Mouse (Mus musculus): ENCODE data around the gene Grik4. TPM values are rescaled to one million over a fixed set of nuclear protein-coding genes. Genes with fewer than 3 reads are reported as not detected.

Grik4 gene
- total RNA-seq, 2 experiments from 2014 or later = 19.2 to 19.8 TPM

DNA sequence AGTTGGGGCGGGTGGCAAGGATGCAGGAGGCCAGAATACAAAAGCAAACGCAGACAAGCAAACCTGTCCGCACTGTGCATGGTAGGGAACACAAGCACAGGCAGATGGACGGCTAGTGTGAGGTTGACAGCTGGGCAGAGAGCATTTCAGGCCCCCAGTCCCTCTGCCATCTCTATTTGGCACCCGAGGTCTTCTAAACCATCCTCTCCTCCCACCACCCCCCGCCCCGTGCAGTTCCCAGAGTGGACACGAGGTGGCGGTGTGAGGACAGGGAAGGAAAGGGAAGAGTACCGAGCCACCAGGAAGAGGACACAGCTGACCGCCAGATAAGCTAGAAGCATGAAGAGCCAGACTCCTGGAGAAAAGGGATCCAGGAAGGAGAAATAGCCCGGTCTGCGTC is 394.2 kb downstream of the Grik4 start:
- DNase-seq (ENCODE audit: low spot score in 2 of 2) = peak; percentile 79 to 81
- intact Hi-C loops (cut with DNase I) = loop anchor here (1.0 kb wide), 1 partner anchor 394 kb away; the partner anchor contains the start of gene Grik4

DNA sequence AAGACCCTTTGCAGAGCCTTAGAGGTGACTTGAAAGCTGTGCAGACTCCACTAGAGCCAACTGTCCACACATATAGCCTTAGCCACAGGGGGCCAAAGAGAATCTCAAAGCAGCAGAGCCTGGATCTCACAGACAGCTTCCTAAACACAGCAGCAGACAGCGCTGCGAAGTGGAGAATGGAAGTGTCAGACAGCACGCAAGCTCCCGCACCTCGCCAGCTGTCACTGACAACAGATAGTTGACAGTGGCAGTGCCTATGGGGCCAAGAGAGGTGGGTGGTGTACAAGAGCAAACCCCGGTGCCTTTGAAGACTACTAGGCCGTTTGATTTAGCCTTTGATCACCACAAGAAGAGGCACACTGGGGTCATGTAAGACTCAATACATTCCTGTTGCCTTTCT is 395.3 kb downstream of the Grik4 start:
- no peak for DNase-seq (ENCODE audit: low spot score in 2 of 2)
- intact Hi-C loops (cut with DNase I) = loop anchor here (5.0 kb wide), 2 partner anchors 157 to 222 kb away; no protein-coding TSS in a partner anchor

DNA sequence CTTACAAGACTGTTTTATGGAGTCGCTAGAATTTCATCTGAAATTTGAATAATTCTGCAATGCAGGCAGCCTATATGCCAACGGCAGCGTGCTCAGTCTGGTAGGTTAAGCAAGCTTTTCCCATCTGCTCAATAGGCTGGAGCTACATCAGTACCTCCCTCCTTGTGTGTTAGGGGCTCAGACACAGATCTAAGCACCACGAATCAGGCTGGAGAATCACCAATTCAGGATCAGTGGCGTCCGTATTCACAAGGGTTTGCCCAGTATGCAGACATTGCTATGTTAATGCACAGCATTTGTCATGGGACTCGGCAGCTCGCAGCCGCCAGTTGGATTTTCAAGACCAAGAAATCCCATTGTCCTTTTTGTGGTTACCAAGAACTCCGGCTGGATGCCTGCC is 399.8 kb downstream of the Grik4 start:
- intact Hi-C loops (cut with DNase I) = no loop called here
- DNase-seq (ENCODE audit: low spot score in 2 of 2) = no peak

DNA sequence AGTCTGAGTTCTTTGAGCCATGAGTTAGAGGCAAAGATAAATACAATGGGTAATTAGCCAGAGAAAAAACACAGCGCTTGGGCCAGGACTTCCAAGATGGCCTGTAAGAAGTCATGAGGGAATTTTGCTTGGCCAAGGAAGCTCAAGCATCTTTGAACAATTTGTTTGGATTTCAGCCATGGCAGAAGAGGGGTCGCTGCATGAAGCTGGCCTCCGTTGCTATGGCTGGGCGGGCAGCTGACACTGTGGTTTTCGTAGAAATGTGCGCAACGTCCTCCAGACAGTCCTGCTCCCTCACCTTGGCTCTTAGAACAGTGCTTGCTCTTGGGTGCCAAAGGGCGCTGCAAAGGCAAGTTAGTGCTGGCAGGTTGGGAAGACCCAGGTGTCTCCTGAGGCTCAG is 410.8 kb downstream of the Grik4 start:
- intact Hi-C loops (cut with DNase I) = no loop called here
- no peak for DNase-seq (ENCODE audit: low spot score in 2 of 2)

DNA sequence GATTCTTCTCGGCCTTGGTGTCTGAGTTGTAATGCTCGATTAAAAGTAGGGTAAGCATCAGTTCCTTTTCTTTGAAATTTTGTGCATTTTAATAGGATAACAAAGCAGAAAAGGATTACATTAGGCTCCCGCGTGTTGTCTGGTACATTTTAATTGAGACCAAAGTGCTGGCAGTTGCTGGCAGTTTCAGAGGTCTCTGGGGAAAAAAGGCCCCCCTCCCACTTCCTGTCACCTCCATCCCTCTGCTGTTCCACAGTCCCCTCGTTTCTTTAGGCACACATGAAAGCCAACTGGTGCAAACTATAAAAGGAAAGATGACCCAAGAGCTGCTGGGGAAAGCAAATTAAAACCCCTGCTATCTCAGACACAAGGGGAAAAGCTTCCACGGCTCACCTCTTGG is 411.3 kb downstream of the Grik4 start:
- intact Hi-C loops (cut with DNase I) = no loop called here
- DNase-seq (ENCODE audit: low spot score in 2 of 2) = no peak

DNA sequence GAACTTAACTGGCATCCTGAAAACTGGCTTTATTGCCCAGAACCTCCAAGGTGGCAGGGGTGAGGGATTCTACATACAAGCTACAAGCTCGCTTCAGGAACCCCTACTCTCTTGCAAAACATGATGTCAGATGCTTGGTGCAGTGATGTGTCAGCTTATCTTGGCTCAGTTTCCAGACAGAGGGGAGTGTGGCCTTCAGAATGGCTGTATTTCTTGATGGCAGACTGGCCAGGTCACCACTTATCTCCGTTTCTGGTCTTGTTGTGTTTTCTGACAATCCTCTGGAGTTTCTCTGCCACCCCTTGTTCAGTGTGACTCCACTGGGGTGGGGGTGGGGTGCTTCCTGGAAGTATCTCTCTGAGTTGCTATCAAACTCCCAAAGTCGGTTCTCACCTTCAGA is 412.3 kb downstream of the Grik4 start:
- intact Hi-C loops (cut with DNase I) = no loop called here
- DNase-seq (ENCODE audit: low spot score in 2 of 2) = no peak

DNA sequence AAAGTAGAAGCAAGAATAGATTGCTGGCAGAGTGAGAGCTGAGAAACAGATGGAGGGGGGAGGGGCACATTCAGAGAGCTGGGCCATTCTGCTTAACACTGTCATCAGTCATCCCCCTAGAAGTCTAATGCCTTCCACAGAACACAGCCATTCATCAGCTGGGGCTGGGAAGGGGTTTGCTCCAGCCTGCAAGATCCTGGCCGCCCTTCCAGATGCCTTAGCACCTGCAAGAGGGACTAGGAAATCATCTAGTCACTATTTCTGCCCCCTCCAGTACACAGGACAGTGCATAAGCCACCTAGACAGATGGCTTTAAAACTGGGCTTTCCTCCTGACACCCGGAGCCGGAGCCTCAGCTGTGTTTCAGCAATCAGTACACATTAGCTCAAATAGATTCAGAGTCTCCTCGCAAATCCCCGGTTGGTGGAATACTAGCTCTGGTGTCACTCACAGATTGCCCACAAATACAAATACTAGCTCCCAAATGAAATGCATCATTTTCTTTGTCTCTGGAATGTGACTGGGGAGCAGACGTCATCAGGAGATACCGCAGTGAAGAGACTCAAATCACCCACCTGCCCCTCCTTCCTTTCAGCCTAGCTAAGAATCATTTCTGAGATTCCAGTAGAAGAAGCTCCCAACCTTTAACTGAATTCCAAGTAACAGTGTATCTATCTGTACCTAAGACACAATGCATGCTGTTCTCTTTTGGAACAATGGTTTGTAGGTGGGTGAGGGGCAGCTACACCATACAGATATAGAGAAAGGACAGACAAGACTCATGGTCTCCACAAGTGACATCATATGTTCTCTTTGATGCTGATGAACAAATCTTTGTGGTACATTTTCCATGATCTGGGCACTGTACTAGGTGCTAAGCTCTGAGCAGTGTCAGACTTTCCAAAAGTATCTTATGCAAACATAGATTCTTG is 413.8 kb downstream of the Grik4 start:
- intact Hi-C loops (cut with DNase I) = no loop called here
- peak; percentile 11 to 36 for DNase-seq (ENCODE audit: low spot score in 2 of 2)

DNA sequence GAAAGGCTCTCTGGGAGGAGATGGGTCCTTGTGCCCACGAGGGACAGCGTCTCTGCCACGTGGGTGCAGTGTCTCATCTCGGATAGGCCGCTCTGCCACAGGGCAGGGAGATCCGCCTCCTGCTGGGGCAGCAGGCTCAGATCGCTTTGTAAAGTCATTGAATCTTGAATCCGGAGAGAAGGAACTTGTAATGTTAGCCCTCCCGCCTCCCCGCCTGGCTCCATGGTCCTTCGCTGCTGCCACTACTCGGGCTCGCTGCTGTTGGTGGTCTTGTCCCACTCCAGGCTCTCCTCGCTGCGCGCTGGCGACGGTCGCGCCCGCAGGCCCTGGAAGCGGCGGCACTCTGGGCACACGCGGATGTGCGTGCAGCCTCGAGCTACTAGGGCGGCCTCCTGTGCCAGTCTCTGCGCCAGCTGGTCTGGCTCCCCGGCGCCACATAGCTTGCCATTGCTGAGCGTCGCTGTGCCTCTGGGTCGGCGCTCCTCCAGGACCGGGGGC is 423.7 kb downstream of the Grik4 start:
- intact Hi-C loops (cut with DNase I) = loop anchor here (2.0 kb wide), 1 partner anchor 54 kb away; no protein-coding TSS in a partner anchor
- DNase-seq (ENCODE audit: low spot score in 2 of 2) = peak; percentile 40 to 50

DNA sequence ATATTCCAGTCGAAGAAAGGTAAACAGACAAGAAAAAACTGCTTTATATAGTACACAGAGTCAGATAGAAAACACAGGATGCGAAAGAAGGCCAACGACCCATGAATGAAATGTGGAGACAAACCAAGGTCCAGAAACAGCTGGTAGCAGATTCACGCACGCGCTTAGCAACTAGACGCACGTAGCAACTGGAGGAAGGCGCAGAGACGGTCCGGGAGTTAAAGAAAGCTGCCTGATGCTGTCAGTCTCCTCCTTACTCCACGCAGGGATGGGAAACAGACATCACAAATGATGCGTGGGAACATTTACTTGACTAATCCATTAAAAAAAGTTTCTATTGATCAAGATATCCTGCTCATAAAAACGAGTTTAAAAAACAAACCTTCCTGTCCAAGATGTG is 426.1 kb downstream of the Grik4 start:
- no peak for DNase-seq (ENCODE audit: low spot score in 2 of 2)
- intact Hi-C loops (cut with DNase I) = loop anchor here (10.0 kb wide), 1 partner anchor 513 kb away; no protein-coding TSS in a partner anchor

DNA sequence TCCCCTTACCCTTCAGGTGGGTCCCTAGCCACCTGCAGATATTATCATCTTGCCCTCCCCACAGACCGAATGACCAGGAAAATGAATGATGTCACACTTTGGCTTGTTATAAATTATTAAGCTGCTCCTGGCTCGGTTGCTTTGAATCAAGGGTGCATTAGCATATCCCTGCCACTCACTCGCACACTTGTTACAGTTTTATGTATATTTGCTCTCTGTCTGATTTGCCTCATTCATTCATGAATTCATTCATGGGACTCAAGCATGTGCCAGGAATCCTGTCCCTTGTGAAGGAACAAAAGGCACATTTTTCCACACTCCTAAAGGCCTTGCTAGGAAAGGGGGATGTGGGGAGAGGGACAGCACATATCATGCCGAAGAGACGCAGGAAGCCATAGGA is 431.1 kb downstream of the Grik4 start:
- intact Hi-C loops (cut with DNase I) = loop anchor here (10.0 kb wide), 1 partner anchor 508 kb away; no protein-coding TSS in a partner anchor

DNA sequence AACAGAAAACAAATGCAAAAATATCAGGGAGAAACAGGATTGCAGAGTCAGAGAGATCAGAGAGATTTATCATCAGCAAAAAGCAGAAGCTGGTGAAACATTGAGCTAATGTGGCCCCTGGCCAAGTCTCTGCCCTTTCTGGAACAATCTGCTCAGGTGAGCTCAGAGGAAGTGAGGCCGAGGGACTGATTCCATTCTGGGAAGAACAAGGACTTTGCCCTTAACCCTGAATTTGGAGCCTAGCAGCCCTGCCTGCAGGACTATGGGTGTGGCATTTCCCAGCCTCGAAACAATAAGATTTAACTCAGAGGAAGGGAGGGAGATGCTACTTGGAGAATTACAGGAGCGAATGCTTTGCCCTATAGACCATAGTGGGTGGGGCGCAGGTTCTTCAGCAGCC is 432.0 kb downstream of the Grik4 start:
- intact Hi-C loops (cut with DNase I) = loop anchor here (10.0 kb wide), 1 partner anchor 508 kb away; no protein-coding TSS in a partner anchor
- no peak for DNase-seq (ENCODE audit: low spot score in 2 of 2)

More for the DNA sequence above, 431.1 kb downstream of the Grik4 start:
- no peak for DNase-seq (ENCODE audit: low spot score in 2 of 2)

DNA sequence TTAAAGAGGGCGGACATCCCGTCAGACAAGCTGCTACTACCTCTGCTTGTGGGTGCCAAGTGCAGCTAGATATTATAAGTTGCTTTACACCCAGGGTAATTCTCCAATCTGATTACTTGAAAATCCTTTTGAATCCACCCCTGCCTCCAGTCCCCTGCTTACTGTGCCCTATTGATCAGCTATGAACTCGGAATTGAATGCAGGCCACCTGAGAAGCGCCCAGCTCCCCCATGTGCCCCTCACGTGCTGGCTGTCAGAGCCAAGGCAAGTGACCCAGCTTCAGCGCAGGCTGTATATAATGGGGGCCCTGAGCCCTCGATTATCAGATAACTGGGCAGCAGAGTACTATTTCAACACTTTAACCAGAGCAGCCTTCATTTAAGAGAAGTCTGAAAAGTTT is 436.1 kb downstream of the Grik4 start:
- intact Hi-C loops (cut with DNase I) = no loop called here
- DNase-seq (ENCODE audit: low spot score in 2 of 2) = no peak

DNA sequence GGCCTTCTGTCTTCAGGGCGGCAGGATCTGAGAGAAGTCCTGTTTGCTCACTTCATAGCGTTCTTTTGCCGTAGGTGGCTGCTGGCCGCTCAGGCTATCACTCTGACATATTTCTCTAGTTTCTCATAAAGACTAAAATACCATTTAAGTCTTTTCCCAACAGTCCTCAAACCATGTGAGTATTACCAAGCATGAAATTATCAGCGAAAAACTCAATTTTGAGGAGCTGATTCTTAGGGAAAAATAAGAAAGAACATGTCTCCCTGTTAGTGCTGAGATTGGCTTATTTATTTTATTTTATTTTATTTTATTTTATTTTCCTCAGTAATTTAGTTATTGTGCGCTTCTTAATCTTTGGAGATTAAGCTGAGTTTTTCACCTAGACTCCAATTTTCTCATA is 436.6 kb downstream of the Grik4 start, which contains the start of gene Tbcel:
Gene Tbcel (minus strand): TSS at position 101 of the 400 bp plus-strand sequence.
- no peak for DNase-seq (ENCODE audit: low spot score in 2 of 2)
- intact Hi-C loops (cut with DNase I) = no loop called here

DNA sequence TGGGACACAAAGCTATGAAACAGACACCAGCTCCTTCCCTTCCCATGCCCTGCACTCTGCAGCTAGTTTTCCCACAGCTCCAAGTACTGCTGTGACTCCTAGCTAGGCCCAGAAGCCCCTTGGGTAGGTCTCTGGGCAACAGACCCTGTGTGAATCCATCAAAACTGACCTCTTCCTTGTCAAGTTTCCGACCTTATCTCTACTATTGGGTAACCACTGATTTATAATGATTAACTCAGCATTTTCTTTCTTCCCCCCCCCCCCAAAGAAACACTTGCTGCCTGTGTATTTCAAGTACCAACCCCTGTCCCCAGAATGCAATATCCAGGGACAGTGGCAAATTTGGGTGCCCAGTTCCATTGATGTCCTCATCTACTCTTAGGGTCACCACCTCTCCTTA is 437.3 kb downstream of the Grik4 start:
- intact Hi-C loops (cut with DNase I) = no loop called here
- DNase-seq (ENCODE audit: low spot score in 2 of 2) = no peak

DNA sequence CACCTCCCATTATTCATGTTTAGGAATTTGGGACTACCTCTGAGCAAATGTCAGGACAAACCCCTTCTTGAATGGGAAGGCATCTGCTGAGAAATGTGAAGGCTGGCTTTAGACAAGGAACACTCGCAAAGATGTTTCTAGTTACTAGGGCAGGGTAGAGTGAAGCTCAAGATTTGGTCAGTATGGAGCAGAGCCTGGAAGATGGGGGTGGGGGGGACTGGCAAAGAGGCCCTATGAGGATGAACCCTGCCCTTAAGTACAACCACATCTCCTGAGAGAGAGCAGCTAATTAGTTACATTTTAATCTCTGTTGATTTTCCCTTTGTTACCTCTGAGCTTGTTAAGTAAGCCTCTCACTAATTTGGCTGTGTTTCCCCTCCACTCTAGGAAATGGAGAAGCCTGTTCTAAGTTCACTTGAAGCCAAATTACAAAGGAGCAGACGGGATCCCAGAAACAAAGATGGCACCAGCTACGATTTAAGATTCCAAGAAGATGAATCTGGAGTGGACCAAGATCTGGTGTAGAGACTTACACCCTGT is 439.3 kb downstream of the Grik4 start:
- DNase-seq (ENCODE audit: low spot score in 2 of 2) = no peak
- intact Hi-C loops (cut with DNase I) = no loop called here

DNA sequence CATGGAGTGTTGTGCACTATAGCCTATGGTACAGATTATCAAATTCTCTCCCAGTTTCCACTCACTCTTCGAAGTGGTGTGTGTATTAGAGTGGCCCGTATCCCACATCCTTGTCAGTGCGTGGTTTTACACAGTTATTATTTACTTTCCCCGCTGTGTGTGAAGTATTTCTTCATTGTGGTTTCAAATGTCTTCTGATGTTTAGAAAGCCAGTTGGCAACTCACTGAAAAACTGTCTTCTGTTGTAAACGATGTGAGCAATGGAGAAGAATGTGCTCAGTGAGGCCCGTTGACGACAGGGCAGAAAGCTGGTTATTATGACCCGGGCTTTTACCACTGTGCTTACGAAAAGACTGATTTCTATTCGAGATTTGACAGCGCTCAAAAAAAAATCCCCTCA is 439.7 kb downstream of the Grik4 start:
- intact Hi-C loops (cut with DNase I) = no loop called here
- DNase-seq (ENCODE audit: low spot score in 2 of 2) = no peak

DNA sequence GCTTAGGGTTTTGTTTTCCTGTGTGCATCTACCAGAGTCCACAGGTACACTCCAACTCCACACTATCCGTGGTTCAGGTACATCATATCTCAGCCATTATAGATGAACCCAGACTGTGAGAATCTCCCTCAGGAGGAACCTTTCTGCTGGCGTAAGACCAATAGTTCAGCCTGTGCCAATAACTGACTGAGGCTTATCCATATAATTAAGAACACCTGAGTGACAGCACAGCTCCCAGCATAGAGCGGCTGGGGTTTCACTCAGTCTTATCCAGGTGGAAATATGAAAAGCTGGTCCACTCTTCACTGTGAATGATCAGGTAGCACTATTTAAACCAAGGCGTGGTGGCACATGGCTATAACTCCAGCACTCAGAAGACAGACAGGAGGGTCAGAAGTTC is 440.6 kb downstream of the Grik4 start:
- intact Hi-C loops (cut with DNase I) = no loop called here
- no peak for DNase-seq (ENCODE audit: low spot score in 2 of 2)

DNA sequence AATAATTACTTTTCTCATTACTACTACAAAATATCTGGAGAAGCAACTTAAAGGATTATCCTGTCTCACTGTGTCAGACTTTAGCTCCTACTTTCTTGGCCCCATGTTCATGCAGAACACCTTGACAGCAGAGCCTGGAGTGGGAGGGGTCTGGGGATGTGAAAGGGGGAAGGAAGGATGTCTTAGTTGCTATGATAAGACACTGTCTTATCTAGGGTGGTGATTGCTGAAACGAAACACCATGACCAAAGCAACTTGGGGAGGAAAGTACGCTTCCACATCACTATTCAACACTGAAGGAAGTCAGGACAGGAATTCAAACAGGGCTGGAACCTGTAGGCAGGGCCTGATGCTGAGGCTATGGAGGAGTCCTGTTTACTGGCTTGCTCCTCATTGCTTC is 448.0 kb downstream of the Grik4 start:
- intact Hi-C loops (cut with DNase I) = no loop called here
- DNase-seq (ENCODE audit: low spot score in 2 of 2) = no peak

DNA sequence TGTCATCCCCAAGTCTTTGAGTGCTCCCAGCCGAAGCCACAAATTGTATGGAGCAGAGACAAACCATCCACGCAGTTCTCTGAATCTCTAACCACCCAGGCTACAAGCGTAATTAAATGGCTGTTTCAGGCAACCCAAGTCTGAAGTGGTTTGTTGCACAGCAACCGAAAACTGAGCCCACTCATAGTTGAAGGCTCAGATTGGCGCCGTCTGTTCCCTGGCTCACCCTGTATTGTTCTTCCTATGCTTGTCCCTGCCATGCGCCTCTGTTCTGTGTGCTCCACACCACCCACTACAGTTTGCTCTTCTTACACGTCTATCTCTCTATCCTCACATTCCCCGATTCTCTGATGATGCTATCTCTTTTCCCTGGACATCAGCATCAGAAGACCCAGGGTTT is 452.5 kb downstream of the Grik4 start:
- intact Hi-C loops (cut with DNase I) = no loop called here

DNA sequence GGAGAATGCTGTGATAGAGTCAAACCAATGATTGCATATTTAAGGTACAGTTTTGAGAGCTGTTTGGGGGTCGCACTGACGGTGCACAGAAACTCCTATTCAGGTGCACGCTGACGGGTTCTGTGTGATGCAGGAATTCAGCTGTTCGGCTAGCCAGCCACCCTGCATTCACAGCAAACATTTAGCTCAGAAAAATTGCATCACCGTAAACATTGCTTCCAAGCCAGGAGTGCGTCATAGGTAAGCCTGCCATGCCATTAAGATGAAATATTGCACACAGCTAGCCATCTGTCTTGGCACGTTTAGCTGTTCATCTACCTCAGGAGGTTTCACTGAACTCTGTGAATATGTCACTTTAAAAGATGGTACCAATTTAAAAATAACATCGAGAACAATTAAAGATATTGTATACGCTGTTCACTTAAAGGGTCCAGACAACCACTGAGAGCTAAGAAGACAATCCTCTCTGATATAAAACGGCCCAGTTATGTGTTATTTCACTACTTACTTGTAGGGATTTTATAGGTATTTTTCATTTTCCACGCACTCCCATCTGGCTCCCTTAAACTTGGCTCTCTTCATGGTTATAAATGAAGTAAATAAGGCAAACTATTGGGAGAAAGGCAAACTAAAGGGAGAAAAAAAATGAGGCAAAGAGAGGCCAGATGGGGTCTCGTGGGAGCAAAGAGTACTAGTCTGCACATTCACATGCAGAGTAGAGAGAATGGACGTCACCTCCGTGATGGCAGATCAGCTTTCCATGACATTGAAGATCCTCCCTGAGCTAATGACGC is 453.5 kb downstream of the Grik4 start:
- DNase-seq (ENCODE audit: low spot score in 2 of 2) = no peak
- intact Hi-C loops (cut with DNase I) = no loop called here

More for the DNA sequence above, 452.5 kb downstream of the Grik4 start:
- DNase-seq (ENCODE audit: low spot score in 2 of 2) = peak; percentile 57 to 58
